Mouse (Mus musculus) bone marrow, adult 2 months (tissue): Measurements from ENCODE around the gene Get4.

Experiments used
- CTCF ChIP-seq: fragments of 200-500 bp; IDR thresholded peaks from 2 replicates; pipeline ENCODE4 v1.5.1; 2011; ENCODE audit warnings: low read length, control low read depth; ENCODE audit not compliant: control insufficient read depth, insufficient read depth
- POLR2A ChIP-seq: fragments of 200-500 bp; IDR thresholded peaks from 2 replicates; pipeline ENCODE4 v1.6.1; 2011; ENCODE audit warnings: low read depth, mild to moderate bottlenecking, control low read depth, low read length, borderline replicate concordance; ENCODE audit not compliant: control insufficient read depth

DNA sequence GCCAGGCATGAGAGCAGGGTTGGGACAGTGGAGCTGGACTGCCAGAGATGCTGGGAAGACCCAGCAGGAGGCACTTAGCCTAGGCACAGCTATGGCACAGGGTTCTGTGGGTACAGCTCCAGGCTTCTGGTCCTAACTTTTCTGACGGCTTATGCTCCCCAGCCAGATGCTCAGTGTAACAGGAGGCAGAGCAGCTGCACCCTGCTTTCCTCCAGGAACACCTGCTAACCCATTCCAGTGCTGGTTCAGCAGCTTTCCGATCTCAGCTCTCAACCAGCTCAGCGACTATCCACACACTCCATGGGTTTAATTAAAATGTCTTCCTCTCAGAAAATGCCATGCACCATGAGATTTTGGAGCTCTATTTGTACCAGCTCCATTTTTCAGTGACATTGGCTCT lies 35.4 kb upstream of the Get4 start:
- TF ChIP-seq CTCF (no peak), POLR2A (no peak)
